Mouse (Mus musculus) cerebellum, adult 2 months (tissue): ENCODE data around the gene Afdn.

Experiments used
- CTCF ChIP-seq: fragments of 200-500 bp; IDR thresholded peaks from 2 replicates; pipeline ENCODE4 v1.5.1; 2011; ENCODE audit warnings: low read depth, mild to moderate bottlenecking, control low read depth, low read length, moderate library complexity, borderline replicate concordance; ENCODE audit not compliant: insufficient read depth
- POLR2A ChIP-seq: fragments of 200-500 bp; IDR thresholded peaks from 2 replicates; pipeline ENCODE4 v1.6.1; 2011; ENCODE audit warnings: low read length, control low read depth, borderline replicate concordance; ENCODE audit not compliant: insufficient read depth

DNA sequence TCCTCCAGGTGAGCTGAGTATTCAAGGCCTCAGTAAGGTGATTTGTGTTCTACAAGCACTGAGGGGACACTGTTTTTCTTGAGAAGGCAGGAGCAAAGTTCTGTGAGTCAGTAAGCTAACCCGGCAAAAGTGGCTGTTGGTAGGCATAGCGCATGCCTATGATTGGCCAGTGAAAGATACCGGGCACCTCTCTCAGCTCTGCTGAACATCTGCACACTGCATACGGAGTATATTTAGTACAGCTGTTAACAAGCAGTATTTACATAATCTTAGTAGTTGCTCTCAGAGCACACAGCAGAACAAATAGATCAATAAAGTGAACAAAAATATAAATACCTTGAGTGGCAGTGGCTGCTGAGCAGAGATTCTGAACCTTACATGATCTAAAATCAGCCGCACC is 146.7 kb downstream of the Afdn start:
- TF ChIP-seq CTCF (no peak), POLR2A (no peak)
